Mouse (Mus musculus): Measurements from ENCODE around the gene Hoxb8. TPM values are rescaled to one million over a fixed set of nuclear protein-coding genes. Genes with fewer than 3 reads are reported as not detected.

Gene Hoxb8
- polyA plus RNA-seq, 1 experiment from 2014 or later, result 0.17 TPM

DNA sequence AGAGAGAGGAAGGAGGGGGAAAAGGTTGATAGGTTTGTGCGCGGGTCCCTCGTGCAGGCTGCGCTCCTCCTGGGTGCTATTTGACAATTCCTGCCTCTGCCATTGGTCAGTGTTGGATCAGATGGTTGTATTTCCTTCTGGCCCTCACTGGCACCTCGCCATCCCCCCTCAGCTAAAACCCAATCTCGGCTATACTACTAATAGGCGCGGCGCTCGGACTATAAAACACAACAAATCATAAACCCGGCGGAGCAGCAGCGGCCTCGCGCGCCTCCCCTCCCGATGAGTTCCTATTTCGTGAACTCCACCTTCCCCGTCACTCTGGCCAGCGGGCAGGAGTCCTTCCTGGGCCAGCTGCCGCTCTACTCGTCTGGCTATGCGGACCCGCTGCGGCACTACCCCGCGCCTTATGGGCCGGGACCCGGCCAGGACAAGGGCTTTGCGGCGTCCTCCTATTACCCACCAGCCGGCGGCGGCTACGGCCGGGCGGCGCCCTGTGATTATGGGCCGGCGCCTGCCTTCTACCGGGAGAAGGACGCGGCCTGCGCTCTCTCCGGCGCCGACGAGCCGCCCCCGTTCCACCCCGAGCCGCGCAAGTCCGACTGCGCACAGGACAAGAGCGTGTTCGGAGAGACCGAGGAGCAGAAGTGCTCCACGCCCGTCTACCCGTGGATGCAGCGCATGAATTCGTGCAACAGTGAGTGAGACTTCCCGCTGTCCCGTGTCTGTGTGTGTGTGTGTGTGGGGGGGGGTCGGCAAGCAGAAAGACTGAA lies 17.4 kb downstream of the Hoxb8 start:
- H3K4me1 ChIP-seq, result peaks cover 19% of the 10 kb centered on the region
- H3K4me2 ChIP-seq (replicated peaks), result peak overlapping the region; percentile 55
- H3K27ac ChIP-seq, result no peak overlapping the region
- H3K27me3 ChIP-seq, result peaks cover 100% of the 10 kb centered on the region
- H3K9ac ChIP-seq, result 0 out of 2 replicates have a peak overlapping the region, but pooled peaks have one; percentile 35
- H3K36me3 ChIP-seq, result no peaks in the 10 kb centered on the region
- no peaks in the 10 kb centered on the region for H3K9me3 ChIP-seq
- under 1% methylated on average over 65 of the region's 66 CpGs for WGBS
- peak overlapping the region; percentile 30 for H3K4me3 ChIP-seq
- no peak for ATAC-seq (ENCODE audit: low FRiP score, low read depth)

GRCm38 (mm10) chr11:96299781-96300180 lies 18.1 kb downstream of the Hoxb8 start:
- Histone ChIP-seq H3K36me3 (no peaks in the 10 kb centered on the region), H3K9me3 (no peaks in the 10 kb centered on the region), H3K4me1 (peaks cover 19% of the 10 kb centered on the region), H3K9ac (no peak overlapping the region), H3K27ac (no peak overlapping the region), H3K27me3 (peaks cover 100% of the 10 kb centered on the region), H3K4me2 (replicated peaks) (peak overlapping the region; percentile 55), H3K4me3 (no peak overlapping the region; the same call in 1 of the 2 replicates)
- WGBS, result 3% methylated on average over 9 of the region's 9 CpGs
- ATAC-seq (ENCODE audit: low FRiP score, low read depth), result no peak

GRCm38 (mm10) chr11:96300354-96301063 lies 18.8 kb downstream of the Hoxb8 start:
- Histone ChIP-seq H3K9me3 (no peaks in the 10 kb centered on the region), H3K4me3 (peak overlapping the region; percentile 19), H3K9ac (no peak overlapping the region), H3K36me3 (no peaks in the 10 kb centered on the region), H3K27ac (no peak overlapping the region), H3K4me1 (peaks cover 19% of the 10 kb centered on the region), H3K27me3 (peaks cover 100% of the 10 kb centered on the region), H3K4me2 (replicated peaks) (peak overlapping the region; percentile 34)
- WGBS, result 2% methylated on average over 35 of the region's 35 CpGs
- no peak for ATAC-seq (ENCODE audit: low FRiP score, low read depth)

DNA sequence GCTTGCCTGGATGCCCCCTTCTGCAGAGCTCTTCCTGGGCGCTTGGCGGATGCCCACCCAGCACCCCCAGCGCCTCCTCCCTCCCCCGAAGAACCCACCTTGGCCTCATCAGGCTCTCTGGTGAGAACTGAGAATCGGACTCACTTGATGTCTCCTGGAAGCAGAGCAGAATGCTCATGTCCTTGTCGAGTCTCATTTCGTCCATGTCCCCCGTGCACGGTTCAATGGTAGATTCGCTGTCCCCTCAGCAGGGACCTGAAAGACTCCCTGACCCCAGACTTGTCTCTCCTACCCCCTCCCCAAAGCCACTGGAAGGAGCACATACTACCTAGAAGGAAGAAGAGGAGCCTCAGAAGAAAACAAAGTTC lies 19.3 kb downstream of the Hoxb8 start:
- peaks cover 100% of the 10 kb centered on the region for H3K27me3 ChIP-seq
- no peak overlapping the region for H3K9ac ChIP-seq
- no peaks in the 10 kb centered on the region for H3K9me3 ChIP-seq
- no peaks in the 10 kb centered on the region for H3K36me3 ChIP-seq
- 11% methylated on average over 10 of the region's 10 CpGs for WGBS
- ATAC-seq (ENCODE audit: low FRiP score, low read depth), result no peak
- peak overlapping the region; percentile 34; the same call in 1 of the 2 replicates for H3K4me2 ChIP-seq (replicated peaks)
- H3K27ac ChIP-seq, result no peak overlapping the region
- H3K4me3 ChIP-seq, result peak overlapping the region; percentile 19
- H3K4me1 ChIP-seq, result peaks cover 19% of the 10 kb centered on the region

DNA sequence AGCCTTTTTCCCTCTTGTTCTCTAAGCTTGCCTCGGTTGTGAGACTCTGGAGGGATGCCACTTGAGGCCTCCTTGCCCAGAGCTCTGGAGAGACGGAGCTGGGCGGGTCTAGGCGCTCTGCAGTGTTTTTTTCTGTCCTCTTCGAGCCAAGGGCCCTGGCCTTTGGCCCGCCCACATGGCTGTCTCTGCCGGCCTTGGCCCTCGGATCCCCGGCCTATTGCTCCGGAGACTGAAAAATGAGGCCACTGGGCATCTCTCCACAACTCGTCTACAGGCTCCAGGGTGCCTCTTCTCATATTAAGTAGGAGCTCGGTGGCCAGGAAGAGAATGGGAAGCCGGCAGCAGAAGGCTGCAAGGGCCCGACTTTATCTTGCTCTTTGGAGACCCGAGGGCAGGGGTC lies 20.1 kb downstream of the Hoxb8 start:
- Histone ChIP-seq H3K36me3 (no peaks in the 10 kb centered on the region), H3K27ac (no peak overlapping the region), H3K4me3 (no peak overlapping the region), H3K27me3 (peaks cover 100% of the 10 kb centered on the region), H3K9ac (no peak overlapping the region), H3K4me1 (peaks cover 19% of the 10 kb centered on the region), H3K4me2 (replicated peaks) (no peak overlapping the region), H3K9me3 (no peaks in the 10 kb centered on the region)
- ATAC-seq (ENCODE audit: low FRiP score, low read depth), result no peak
- WGBS, result 7% methylated on average over 15 of the region's 15 CpGs

DNA sequence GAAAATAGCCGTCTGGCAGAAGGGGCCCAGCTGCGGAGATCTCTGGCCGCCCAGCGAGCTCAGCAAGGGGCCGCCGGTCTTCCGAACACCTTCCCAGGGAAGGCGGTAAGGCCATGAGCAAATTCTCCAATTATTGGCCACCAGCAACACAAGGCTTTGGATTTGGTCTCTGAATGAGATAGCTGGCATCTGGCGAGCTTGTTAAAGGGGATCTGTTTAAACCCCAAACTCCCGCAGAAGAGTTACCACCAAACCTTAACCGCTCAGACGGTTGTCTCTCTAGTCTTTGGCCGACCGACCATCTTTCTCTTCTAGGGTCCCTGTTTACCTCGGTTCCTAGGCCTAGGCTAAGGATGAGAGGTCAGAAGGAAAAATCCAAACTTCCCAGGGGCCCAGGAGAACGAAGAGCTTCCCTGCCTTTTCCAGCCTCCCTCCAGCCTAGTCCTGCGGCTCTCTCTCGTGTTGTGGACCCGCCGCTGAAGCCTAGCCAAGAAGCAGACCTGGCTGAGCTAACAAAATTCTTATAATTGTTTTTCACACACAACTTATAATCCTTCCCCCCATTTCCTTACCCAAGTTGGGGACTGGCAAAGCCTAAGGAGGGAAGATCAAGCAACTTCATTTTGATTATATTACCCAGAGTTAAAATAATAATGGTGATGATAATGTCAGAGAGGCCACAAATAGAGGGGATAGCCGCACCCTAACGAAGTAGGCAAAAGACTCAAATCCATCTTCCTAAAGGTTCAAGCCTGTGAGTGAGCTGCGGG lies 20.9 kb downstream of the Hoxb8 start:
- Histone ChIP-seq H3K27me3 (peaks cover 100% of the 10 kb centered on the region), H3K4me3 (no peak overlapping the region), H3K36me3 (no peaks in the 10 kb centered on the region), H3K4me1 (peaks cover 19% of the 10 kb centered on the region), H3K27ac (no peak overlapping the region), H3K9me3 (no peaks in the 10 kb centered on the region), H3K4me2 (replicated peaks) (no peak overlapping the region), H3K9ac (no peak overlapping the region)
- ATAC-seq (ENCODE audit: low FRiP score, low read depth), result no peak
- WGBS, result 7% methylated on average over 23 of the region's 23 CpGs

DNA sequence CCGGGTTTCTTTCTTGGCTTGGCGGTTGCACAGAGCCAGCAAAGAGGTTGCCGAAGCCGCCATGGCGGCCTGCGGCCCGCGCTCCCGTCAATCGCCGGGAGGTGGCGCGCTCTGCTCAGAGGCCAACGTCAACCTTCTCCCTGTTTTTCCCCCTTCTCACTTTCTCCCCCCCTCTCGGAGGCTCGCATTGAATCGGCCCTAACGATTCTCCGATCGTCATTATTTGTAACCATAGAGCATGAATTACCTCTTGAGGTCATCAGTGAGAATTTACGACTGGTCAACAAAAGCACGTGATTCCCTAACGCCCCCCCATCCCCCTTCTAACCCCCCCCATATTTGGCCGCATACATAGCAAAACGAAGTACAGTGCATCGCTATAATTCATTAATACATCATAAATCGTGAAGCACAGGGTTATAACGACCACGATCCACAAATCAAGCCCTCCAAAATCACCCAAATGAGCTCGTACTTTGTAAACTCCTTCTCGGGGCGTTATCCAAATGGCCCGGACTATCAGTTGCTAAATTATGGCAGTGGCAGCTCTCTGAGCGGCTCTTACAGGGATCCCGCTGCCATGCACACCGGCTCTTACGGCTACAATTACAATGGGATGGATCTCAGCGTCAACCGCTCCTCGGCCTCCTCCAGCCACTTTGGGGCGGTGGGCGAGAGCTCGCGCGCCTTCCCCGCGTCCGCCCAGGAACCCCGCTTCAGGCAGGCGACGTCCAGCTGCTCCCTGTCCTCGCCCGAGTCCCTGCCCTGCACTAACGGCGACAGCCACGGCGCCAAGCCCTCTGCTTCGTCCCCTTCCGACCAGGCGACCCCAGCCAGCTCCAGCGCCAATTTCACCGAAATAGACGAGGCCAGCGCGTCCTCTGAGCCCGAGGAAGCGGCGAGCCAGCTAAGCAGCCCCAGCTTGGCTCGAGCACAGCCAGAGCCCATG lies 21.7 kb downstream of the Hoxb8 start, which contains the start of gene Hoxb5:
Hoxb5 (plus strand) TSS at position 186 of the 949 bp plus-strand sequence.
- peaks cover 100% of the 10 kb centered on the region for H3K27me3 ChIP-seq
- H3K4me2 ChIP-seq (replicated peaks), result peak within 1 kb of the TSS; percentile 52
- H3K9me3 ChIP-seq, result no peaks in the 10 kb centered on the region
- WGBS, result under 1% methylated on average over 69 of the region's 69 CpGs
- peak within 1 kb of the TSS; percentile 24 for H3K4me3 ChIP-seq
- ATAC-seq (ENCODE audit: low FRiP score, low read depth), result no peak
- no peaks in the 10 kb centered on the region for H3K36me3 ChIP-seq
- no peak within 1 kb of the TSS for H3K27ac ChIP-seq
- peaks cover 19% of the 10 kb centered on the region for H3K4me1 ChIP-seq
- H3K9ac ChIP-seq, result peak within 1 kb of the TSS; percentile 43

DNA sequence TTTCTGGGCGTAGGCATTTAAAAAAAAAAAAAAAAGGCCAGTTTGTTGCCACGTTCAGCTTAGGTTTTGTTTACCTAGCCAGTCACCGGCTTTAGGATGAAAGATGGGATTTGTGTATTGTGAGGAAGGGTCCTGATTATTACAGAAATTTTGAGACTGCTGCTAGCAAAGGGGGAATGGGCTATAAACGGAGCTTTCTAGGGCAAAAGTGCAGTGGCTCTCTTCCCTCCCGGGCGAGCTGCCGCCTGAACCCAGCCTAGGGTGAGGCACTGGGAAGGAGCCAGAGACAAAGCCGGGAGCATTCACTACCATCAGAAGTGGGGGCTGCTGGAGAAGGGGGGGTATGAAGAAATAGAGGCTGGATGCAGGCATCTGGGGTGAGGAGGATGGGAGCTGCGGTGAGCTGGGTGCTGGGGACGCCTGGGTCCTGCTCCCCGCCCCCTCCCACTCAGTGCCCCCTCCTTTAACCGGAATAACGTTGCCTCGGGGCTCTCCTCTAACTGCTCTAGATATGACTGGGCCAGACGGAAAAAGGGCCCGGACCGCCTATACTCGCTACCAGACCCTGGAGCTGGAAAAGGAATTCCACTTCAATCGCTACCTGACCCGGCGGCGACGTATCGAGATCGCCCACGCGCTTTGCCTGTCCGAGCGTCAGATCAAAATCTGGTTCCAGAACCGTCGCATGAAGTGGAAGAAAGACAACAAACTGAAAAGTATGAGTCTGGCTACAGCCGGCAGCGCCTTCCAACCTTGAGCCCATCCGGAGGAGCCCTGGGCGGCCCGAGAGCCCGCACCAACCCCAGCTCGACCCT lies 22.9 kb downstream of the Hoxb8 start:
- Histone ChIP-seq H3K4me2 (replicated peaks) (peak overlapping the region; percentile 52), H3K9ac (no peak overlapping the region), H3K27ac (no peak overlapping the region), H3K27me3 (peaks cover 100% of the 10 kb centered on the region), H3K4me1 (peaks cover 12% of the 10 kb centered on the region; the same call in 1 of the 2 replicates), H3K36me3 (no peaks in the 10 kb centered on the region), H3K9me3 (no peaks in the 10 kb centered on the region), H3K4me3 (peak overlapping the region; percentile 24)
- 2% methylated on average over 38 of the region's 38 CpGs for WGBS
- no peak for ATAC-seq (ENCODE audit: low FRiP score, low read depth)

DNA sequence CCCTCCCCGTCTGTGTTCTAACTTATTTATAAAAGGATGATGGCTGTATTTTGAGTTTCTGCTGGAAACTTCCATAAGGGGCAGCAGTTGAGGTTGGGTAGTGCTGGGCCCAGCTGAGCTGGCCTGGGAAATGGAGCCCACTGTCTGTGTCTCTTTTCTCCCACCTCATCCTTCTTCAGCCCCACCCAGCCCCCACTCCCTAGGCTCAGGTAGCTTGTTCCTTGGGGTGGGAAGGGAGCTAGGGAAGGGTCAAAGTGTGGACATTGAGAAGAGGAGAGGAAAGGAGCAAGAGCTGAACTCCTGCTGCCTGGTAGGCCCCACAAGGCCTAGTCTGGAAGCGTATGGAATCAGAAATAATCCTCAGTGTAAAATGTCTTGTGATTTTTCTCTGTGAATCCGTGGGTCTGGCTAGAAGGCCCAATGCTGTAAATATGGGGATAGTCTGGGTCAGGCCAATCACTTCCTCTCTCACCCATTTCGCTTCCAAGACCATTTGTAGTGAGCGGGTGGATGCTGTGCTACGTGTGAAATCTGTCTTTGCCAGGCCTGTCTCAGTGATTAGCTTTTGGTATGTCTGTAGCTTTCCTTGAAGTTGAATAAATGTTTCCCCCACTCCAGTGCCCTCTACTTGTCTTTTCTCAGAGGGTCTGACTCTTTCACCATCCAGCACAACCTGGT lies 23.9 kb downstream of the Hoxb8 start:
- Histone ChIP-seq H3K36me3 (no peaks in the 10 kb centered on the region), H3K4me2 (replicated peaks) (no peak overlapping the region), H3K27ac (no peak overlapping the region), H3K9ac (no peak overlapping the region), H3K27me3 (peaks cover 100% of the 10 kb centered on the region), H3K4me3 (no peak overlapping the region), H3K4me1 (peaks cover 8% of the 10 kb centered on the region; the same call in 1 of the 2 replicates), H3K9me3 (no peaks in the 10 kb centered on the region)
- ATAC-seq (ENCODE audit: low FRiP score, low read depth), result no peak
- whole genome bisulfite sequencing, result 43% methylated on average over 6 of the region's 6 CpGs

DNA sequence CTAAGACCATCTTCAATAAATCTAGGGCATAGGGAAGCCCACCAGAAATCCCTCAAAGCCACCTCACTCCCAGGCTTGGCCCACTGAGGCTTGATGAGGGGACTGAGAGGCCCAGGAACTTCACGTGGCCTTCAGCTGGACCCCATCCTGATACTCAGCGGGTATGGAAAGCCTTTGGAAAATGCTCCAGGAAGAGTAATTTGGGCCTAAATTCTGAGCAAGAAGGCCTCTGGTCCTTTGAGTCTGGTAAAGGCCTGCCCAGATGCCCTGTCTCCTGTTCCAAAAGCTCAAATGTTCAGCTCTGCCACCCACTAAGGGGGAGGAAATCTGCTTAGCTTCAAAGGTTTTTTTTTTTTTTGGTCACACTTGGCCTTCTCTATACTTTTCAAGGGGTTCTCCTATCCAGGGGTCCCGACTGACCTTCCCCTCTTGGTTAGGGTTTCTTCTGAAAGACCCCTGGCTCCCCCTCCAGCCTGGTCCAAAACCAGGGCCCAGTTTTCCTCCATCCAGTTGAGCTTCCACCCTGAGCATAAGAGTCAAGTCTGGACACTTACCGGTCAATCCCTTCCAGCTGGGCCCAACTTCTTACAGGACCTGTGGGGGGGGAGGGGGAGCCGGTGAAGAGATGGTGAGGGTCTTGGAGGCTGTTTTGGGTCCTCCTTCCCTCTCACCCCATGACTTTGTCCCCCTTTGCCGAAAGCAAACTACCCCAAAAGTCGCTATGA lies 24.6 kb downstream of the Hoxb8 start:
- H3K4me2 ChIP-seq (replicated peaks), result peak overlapping the region; percentile 19; the same call in 1 of the 2 replicates
- H3K9ac ChIP-seq, result no peak overlapping the region

More for the DNA sequence above, 24.6 kb downstream of the Hoxb8 start:
- Histone ChIP-seq H3K36me3 (no peaks in the 10 kb centered on the region), H3K4me1 (peaks cover 6% of the 10 kb centered on the region; the same call in 1 of the 2 replicates), H3K4me3 (no peak overlapping the region), H3K27me3 (peaks cover 100% of the 10 kb centered on the region), H3K27ac (no peak overlapping the region), H3K9me3 (no peaks in the 10 kb centered on the region)
- WGBS, result 11% methylated on average over 7 of the region's 7 CpGs
- no peak for ATAC-seq (ENCODE audit: low FRiP score, low read depth)

Measured in limb, embryonic 13.5 days (tissue).